Mouse (Mus musculus): Measurements from ENCODE around the gene Dnali1. TPM values are rescaled to one million over a fixed set of nuclear protein-coding genes. Genes with fewer than 3 reads are reported as not detected.
A peak's percentile ranks its signal among the peaks of the same experiment; 100 is the strongest.

The Dnali1 gene
- polyA plus RNA-seq, 1 experiment from 2014 or later, result 1.8 TPM

GRCm38 (mm10) chr4:125077700-125078099, 12.2 kb upstream of the Dnali1 start:
- no peaks in the 10 kb centered on the region for H3K9me3 ChIP-seq
- H3K27ac ChIP-seq, result no peak overlapping the region
- H3K4me3 ChIP-seq, result no peak overlapping the region
- ATAC-seq (ENCODE audit: low FRiP score), result no peak
- no peak overlapping the region for H3K4me2 ChIP-seq
- WGBS, result 92% methylated on average over 2 of the region's 2 CpGs
- no peak overlapping the region for H3K9ac ChIP-seq
- H3K36me3 ChIP-seq, result peaks cover 48% of the 10 kb centered on the region
- H3K27me3 ChIP-seq, result no peaks in the 10 kb centered on the region
- H3K4me1 ChIP-seq (replicated peaks), result no peaks in the 10 kb centered on the region

- Histone ChIP-seq H3K27me3 (peaks cover 12% of the 10 kb centered on the region; the same call in 1 of the 2 replicates), H3K27ac (peak within 1 kb of the TSS; percentile 70), H3K4me2 (peak within 1 kb of the TSS; percentile 90), H3K36me3 (peaks cover 30% of the 10 kb centered on the region), H3K4me3 (peak within 1 kb of the TSS; percentile 90), H3K4me1 (replicated peaks) (peaks cover 21% of the 10 kb centered on the region), H3K9ac (peak within 1 kb of the TSS; percentile 91), H3K9me3 (no peaks in the 10 kb centered on the region)
- WGBS, result under 1% methylated on average over 74 of the region's 78 CpGs
- peak; percentile 93 for ATAC-seq (ENCODE audit: low FRiP score)
Observed at GRCm38 (mm10) chr4:125066490-125067370, 1.2 kb upstream of the Dnali1 start, which contains the start of gene Snip1. Snip1 (plus strand) TSS chr4:125066672.

GRCm38 (mm10) chr4:125063829-125064228, 1.7 kb downstream of the Dnali1 start:
- no peak overlapping the region for H3K4me3 ChIP-seq

GRCm38 (mm10) chr4:125059025-125059424, 6.5 kb downstream of the Dnali1 start:
- Histone ChIP-seq H3K4me1 (replicated peaks) (no peaks in the 10 kb centered on the region; the same call in 1 of the 2 replicates), H3K9ac (peak overlapping the region; percentile 53; the same call in 1 of the 2 replicates), H3K4me3 (peak overlapping the region; percentile 18; the same call in 1 of the 2 replicates), H3K27me3 (peaks cover 2% of the 10 kb centered on the region; the same call in 1 of the 2 replicates), H3K4me2 (peak overlapping the region; percentile 49), H3K36me3 (peaks cover 25% of the 10 kb centered on the region), H3K27ac (no peak overlapping the region), H3K9me3 (no peaks in the 10 kb centered on the region)
- ATAC-seq (ENCODE audit: low FRiP score), result peak; percentile 83; the same call in 1 of the 2 replicates
- 4% methylated on average over 8 of the region's 8 CpGs for WGBS

More at GRCm38 (mm10) chr4:125063829-125064228, 1.7 kb downstream of the Dnali1 start:
- no peak for ATAC-seq (ENCODE audit: low FRiP score)
- Histone ChIP-seq H3K36me3 (peaks cover 2% of the 10 kb centered on the region; the same call in 1 of the 2 replicates), H3K4me2 (no peak overlapping the region), H3K9me3 (no peaks in the 10 kb centered on the region), H3K9ac (no peak overlapping the region), H3K4me1 (replicated peaks) (peaks cover 21% of the 10 kb centered on the region), H3K27me3 (peaks cover 12% of the 10 kb centered on the region; the same call in 1 of the 2 replicates), H3K27ac (no peak overlapping the region)
- 83% methylated on average over 8 of the region's 8 CpGs for WGBS

GRCm38 (mm10) chr4:125058033-125058432, 7.5 kb downstream of the Dnali1 start:
- no peaks in the 10 kb centered on the region for H3K27me3 ChIP-seq
- H3K9ac ChIP-seq, result no peak overlapping the region
- H3K4me2 ChIP-seq, result no peak overlapping the region
- 60% methylated on average over 5 of the region's 5 CpGs for WGBS
- H3K4me3 ChIP-seq, result no peak overlapping the region
- ATAC-seq (ENCODE audit: low FRiP score), result no peak
- H3K9me3 ChIP-seq, result no peaks in the 10 kb centered on the region
- no peaks in the 10 kb centered on the region; the same call in 1 of the 2 replicates for H3K4me1 ChIP-seq (replicated peaks)
- no peak overlapping the region for H3K27ac ChIP-seq
- H3K36me3 ChIP-seq, result peaks cover 35% of the 10 kb centered on the region

GRCm38 (mm10) chr4:125057273-125057672, 8.2 kb downstream of the Dnali1 start:
- Histone ChIP-seq H3K9ac (no peak overlapping the region), H3K27me3 (no peaks in the 10 kb centered on the region), H3K4me1 (replicated peaks) (no peaks in the 10 kb centered on the region; the same call in 1 of the 2 replicates), H3K36me3 (peaks cover 42% of the 10 kb centered on the region), H3K4me3 (no peak overlapping the region), H3K27ac (no peak overlapping the region), H3K9me3 (no peaks in the 10 kb centered on the region), H3K4me2 (no peak overlapping the region)
- ATAC-seq (ENCODE audit: low FRiP score), result no peak
- WGBS, result 66% methylated on average over 3 of the region's 3 CpGs

- H3K4me3 ChIP-seq, result no peak overlapping the region
- WGBS, result 88% methylated on average over 4 of the region's 4 CpGs
- no peak overlapping the region for H3K9ac ChIP-seq
- no peak for ATAC-seq (ENCODE audit: low FRiP score)
- no peak overlapping the region for H3K4me2 ChIP-seq
- H3K36me3 ChIP-seq, result peaks cover 48% of the 10 kb centered on the region
- H3K9me3 ChIP-seq, result no peaks in the 10 kb centered on the region
- no peak overlapping the region for H3K27ac ChIP-seq
- no peaks in the 10 kb centered on the region; the same call in 1 of the 2 replicates for H3K4me1 ChIP-seq (replicated peaks)
- H3K27me3 ChIP-seq, result no peaks in the 10 kb centered on the region
Observed at GRCm38 (mm10) chr4:125056476-125056875, 9.0 kb downstream of the Dnali1 start.

GRCm38 (mm10) chr4:125055385-125055784, 10.1 kb downstream of the Dnali1 start:
- Histone ChIP-seq H3K9ac (no peak overlapping the region), H3K27ac (no peak overlapping the region), H3K4me3 (no peak overlapping the region), H3K9me3 (no peaks in the 10 kb centered on the region), H3K4me2 (no peak overlapping the region), H3K27me3 (no peaks in the 10 kb centered on the region), H3K36me3 (peaks cover 58% of the 10 kb centered on the region), H3K4me1 (replicated peaks) (no peaks in the 10 kb centered on the region; the same call in 1 of the 2 replicates)
- ATAC-seq (ENCODE audit: low FRiP score), result no peak
- 93% methylated on average over 9 of the region's 9 CpGs for WGBS

GRCm38 (mm10) chr4:125044454-125044853, 21.0 kb downstream of the Dnali1 start:
- WGBS, result 93% methylated on average over 7 of the region's 7 CpGs

GRCm38 (mm10) chr4:125034341-125034740, 31.2 kb downstream of the Dnali1 start:
- peak overlapping the region; percentile 15; the same call in 1 of the 2 replicates for H3K9ac ChIP-seq
- no peak overlapping the region for H3K4me3 ChIP-seq
- H3K36me3 ChIP-seq, result peaks cover 38% of the 10 kb centered on the region
- no peak for ATAC-seq (ENCODE audit: low FRiP score)
- peaks cover 23% of the 10 kb centered on the region for H3K4me1 ChIP-seq (replicated peaks)
- no peaks in the 10 kb centered on the region for H3K9me3 ChIP-seq
- H3K27me3 ChIP-seq, result no peaks in the 10 kb centered on the region
- H3K27ac ChIP-seq, result no peak overlapping the region
- 89% methylated on average over 4 of the region's 4 CpGs for WGBS
- H3K4me2 ChIP-seq, result no peak overlapping the region

More at GRCm38 (mm10) chr4:125044454-125044853, 21.0 kb downstream of the Dnali1 start:
- H3K4me2 ChIP-seq, result no peak overlapping the region
- peaks cover 87% of the 10 kb centered on the region for H3K36me3 ChIP-seq
- no peaks in the 10 kb centered on the region for H3K4me1 ChIP-seq (replicated peaks)
- no peaks in the 10 kb centered on the region for H3K27me3 ChIP-seq
- no peak overlapping the region for H3K4me3 ChIP-seq
- H3K27ac ChIP-seq, result no peak overlapping the region
- no peaks in the 10 kb centered on the region for H3K9me3 ChIP-seq
- ATAC-seq (ENCODE audit: low FRiP score), result no peak
- no peak overlapping the region for H3K9ac ChIP-seq

GRCm38 (mm10) chr4:125029891-125030614, 35.5 kb downstream of the Dnali1 start:
- ATAC-seq (ENCODE audit: low FRiP score), result peak; percentile 98
- WGBS, result under 1% methylated on average over 50 of the region's 50 CpGs
- peak overlapping the region; percentile 98 for H3K4me2 ChIP-seq
- peak overlapping the region; percentile 67 for H3K27ac ChIP-seq
- H3K9ac ChIP-seq, result peak overlapping the region; percentile 90
- H3K4me3 ChIP-seq, result peak overlapping the region; percentile 98
- peaks cover 6% of the 10 kb centered on the region for H3K36me3 ChIP-seq
- H3K9me3 ChIP-seq, result no peaks in the 10 kb centered on the region
- H3K27me3 ChIP-seq, result peaks cover 15% of the 10 kb centered on the region; the same call in 1 of the 2 replicates
- H3K4me1 ChIP-seq (replicated peaks), result peaks cover 25% of the 10 kb centered on the region
